Mouse (Mus musculus) ovary, postnatal 36 days (tissue): ENCODE data around the gene Scg5.
A peak's percentile ranks its signal among the peaks of the same experiment; 100 is the strongest.

Source experiments
- DNase-seq: peaks from one replicate; pipeline ENCODE4 v3.0.0; 2022; ENCODE audit warnings: low spot score, mixed read lengths

The Scg5 gene

DNA sequence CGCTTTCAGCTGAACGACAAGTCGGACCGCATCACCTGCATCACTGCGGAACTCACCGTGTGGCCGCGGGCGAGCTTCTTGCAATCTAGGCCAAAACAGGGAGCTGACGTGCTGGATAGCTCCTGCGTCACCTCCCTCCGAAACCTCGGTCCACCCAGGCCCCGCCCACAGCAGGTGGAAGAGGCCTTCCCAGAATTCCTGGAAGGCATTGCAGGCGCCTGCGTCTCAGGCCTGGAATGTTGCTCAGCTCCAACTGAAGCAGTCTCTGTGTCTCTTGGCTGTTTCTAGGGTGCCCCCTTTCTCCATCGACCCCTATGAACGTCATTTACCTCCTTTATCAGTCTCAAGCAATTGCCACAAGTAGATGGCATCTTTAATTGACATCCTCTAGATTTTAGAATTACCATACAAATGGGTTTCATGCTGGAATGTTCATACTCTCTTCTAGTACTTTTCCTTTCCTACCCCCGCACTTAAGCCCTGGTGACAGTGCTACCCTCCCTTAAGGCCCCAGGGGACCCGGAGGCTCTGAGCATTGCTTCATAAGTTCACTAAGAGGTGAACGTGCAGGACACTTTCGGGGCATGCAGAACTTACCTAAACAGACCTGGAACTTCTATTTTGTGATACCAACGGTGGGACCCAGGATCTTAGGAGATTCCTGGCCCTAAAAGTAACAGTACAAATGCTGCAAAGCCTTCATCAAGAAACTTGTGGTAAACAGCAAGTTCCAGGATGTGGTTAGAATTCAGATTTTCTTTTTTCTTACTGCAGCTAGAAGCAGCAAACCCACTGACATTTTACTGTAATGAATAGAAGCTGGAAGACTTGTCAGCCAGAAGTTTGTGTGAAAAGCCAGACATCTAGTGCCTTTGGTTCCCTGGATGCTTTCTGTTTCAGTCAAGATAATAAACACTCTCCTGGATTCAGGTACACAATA lies at the start of gene Scg5:
TSS of gene Scg5 (minus strand) at position 179 of the 940 bp plus-strand sequence.
- peak; percentile 61 for DNase-seq

DNA sequence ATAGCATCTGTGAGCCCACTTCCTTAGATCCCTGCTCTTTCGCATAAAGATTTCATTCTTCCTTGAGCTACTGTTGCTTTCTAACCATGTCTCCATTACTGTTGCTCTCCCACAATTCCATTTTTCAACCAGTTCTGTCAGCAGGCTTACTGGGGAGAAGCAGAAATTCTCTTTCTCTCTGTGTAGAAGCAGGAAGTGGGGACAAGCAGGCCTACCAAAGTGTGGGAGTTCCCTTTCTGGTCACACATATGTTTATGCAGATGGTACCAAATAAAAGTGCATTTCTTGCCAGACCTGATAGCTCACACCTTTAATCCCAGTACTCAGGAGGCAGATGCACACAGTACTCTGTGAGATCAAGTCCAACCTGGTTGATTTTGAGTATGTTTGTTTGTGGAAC lies 41.2 kb upstream of the Scg5 start:
- DNase-seq, result no peak

DNA sequence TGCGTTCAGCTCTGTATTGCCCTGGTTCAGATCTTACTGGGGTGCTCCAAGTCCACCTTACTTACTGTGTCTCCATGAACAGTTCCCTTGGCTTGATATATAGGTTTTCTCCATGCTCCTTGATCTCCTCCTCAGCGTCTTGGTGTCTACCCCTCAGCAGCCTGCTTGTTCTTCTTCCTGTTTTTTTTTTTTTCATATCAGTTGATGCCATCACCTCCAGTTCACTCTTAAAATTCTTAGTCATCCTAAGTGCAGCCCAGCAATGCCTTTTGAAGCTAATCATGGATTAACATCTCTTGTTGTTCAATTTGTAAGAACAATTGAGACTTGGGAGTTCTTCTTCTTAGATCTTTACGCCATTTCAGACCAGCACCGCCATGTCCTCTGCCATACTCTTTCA lies 39.5 kb upstream of the Scg5 start:
- DNase-seq, result no peak

DNA sequence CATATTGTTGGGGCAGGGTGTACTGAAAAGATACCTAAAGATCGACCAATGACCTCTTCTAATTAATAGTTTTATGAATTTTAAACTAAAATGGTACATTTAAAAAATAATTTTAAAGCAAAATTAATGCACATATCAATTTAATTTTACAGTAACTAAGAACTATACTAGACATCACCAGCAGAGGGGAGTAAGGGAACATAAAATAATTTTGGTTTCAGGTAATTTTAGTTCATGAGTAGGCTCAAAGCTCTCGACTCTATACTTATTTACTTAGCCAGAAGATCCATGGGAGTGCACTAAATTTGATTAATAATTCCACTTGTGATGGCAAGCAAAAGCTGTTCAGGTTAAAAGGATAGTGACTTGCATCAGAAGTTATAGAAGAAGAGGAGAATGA lies 37.2 kb upstream of the Scg5 start:
- no peak for DNase-seq

DNA sequence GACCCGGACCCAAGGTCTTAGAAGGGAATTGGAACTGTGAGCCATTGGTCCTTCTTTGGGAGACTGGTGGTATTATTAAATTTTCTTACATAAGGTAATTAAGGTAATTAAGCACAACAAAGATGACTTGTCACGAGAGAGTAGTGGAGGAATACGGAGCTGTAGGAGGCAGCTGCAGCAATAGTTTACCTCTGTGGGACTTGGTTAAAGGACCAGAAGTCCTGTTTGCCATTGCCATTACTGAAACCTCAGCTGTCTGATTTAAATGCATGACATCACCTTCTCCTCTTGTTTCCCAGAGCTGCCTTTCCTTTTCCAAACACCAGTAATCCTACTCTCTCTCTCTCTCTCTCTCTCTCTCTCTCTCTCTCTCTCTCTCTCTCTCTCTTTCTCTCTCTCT lies 20.2 kb upstream of the Scg5 start:
- DNase-seq, result no peak

DNA sequence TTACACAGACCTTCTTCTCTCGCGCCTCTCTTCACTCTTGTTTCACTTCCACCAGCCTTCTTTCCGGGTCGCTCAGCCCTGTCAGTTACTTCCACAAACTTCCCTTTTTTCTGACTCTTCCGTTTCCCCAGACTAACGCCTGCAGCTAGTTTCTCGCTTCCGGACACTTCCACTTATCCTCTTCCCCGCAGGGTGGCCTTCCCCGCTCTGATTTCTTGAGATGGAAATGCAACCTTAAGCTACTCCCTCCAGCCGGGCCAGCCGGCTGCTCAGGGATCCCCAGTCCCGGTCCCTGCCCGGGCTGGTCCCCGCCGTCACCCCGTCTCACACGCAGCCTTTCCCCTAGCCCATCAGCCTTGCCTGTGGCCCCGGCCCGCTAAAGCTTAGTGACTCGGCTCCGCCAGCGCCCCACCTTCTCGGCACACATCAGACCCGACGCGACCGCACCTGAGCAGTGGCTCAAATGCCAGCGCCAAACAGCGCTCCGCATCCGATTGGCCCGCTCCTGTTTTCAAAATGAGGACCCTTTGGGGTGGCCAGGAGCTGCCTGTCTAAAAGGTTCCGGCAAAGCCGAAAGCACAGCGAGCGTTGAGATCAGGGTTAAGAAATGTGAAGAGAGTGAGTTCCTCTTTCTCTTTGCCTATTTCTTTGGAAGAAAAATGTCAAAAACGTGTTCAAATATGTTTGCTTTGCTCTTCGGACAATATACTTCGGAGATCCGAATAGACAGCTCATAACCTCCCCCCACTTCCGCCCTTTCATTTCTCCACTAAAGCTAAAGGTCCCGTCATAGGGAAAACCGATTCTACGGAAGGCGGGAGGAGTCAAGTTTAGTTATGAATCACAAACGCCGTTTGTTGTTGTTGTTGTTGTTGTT lies 19.6 kb upstream of the Scg5 start, which contains the start of gene Arhgap11a:
TSS of gene Arhgap11a (minus strand) at position 417 of the 877 bp plus-strand sequence.
- DNase-seq, result peak; percentile 87

DNA sequence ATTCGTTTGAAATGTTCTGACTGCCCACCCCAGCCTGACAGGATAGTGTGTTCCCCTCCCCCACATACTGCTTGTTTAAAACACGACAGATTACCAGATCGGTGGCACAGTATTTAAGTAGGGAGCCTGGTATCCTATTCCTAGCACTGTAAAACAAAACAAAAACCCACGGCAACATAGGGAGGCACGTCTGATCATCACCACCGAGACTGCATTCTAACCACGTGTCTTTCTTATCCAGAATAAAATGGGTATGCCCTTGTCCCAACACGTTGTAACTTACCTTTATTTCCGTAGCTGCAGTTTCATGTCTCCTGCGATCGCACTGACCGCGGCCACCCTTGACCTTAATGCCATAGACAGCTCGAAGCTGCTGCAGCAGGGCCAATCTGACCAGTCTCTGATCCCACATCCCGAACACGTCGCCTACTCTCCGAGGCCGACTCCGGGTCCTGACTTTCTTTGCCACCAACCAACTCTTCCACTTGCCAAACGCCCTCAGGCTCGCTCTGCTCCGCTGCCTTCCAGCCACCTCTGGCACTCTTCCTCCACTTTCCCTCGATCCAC lies 18.8 kb upstream of the Scg5 start:
- no peak for DNase-seq

DNA sequence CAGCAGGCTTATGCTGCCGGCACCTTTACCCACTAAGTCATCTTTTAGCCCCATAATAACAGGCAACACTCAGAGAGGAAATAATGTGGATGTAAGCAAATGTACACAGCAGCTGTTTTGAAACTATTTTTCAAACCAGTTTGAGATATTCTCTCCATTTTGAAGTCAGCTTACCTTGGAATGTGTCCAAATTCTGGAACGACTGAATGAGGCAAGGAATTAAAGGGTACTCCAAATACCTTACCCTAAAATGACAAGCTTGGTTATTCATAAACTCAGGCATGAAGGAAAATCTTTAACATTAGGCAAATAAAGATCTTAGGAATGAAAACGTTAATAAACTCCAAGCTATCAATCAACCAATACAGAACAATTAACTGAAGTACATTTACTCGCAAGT lies 16.2 kb upstream of the Scg5 start:
- no peak for DNase-seq

DNA sequence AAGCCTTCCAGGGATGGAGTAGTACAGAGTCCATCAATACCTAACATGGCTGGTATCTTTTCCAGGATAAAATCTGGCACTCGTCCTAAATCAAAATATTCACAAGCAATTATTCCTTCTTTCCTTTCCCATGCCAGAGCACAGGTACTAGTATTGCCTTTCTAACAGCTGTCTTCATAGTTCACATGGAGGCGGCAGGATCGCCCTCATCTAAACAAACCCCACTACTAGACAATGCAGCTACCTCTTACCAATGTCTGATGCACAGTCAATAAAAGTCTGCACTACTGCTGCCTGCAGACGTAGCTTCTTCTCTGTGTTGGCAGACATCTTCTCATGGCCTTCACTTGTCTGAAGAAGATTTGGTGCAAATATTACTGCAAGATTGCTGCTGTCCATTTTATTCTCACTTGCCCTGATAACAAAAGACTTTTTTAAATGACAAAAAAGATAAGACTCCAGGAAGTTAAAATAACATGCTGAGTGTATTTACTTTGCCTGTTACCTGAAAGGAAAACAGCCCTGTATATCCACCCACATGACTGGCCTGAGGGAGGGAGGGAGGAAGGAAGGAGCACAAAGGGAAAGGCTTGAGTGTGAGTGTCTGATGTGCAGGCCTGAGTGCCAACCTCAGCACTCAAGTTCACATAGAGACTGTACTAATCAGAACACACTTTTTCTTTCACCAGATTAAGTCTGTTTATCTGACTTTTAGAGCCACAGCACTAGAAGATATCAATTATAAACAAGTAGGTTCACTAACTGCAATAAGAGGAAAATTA lies 12.9 kb upstream of the Scg5 start:
- DNase-seq, result no peak

DNA sequence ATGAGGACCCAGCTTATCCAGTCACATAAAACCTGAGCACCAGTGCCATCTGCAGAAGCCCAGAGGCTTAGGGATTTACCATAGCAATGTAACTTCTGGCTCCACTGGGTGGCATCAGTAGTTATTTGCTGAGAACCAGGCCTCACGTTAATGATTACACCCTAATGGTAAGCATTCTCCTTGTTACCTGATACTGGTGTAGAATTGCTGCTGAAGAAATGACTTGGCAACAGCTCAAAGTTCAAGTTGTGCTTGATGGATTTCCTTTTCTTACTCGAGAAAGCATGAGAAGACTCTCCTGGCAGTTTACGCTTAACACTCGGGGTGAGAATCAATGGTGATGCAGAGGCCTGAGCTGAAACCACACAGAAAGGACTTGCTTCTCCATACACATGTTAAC lies 10.6 kb upstream of the Scg5 start:
- no peak for DNase-seq

DNA sequence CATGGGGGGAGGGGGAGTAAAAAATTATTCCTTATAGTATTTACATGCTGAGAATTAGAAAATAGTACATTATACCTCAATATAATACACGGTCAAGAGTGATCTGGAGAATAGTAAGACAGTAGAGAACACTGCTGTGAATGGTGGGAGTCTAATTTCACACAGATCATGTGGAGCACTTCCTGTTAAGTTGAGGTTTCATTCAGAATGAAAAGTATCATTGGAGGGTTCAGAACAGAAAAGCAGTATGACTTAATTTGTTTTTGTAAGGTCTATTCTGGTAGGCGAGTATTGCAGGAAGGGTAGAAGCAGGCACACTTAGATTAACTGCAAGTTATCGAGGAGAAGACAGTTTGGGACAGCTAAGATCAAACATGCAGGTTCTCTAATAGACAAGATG lies 6.3 kb upstream of the Scg5 start:
- DNase-seq, result no peak

DNA sequence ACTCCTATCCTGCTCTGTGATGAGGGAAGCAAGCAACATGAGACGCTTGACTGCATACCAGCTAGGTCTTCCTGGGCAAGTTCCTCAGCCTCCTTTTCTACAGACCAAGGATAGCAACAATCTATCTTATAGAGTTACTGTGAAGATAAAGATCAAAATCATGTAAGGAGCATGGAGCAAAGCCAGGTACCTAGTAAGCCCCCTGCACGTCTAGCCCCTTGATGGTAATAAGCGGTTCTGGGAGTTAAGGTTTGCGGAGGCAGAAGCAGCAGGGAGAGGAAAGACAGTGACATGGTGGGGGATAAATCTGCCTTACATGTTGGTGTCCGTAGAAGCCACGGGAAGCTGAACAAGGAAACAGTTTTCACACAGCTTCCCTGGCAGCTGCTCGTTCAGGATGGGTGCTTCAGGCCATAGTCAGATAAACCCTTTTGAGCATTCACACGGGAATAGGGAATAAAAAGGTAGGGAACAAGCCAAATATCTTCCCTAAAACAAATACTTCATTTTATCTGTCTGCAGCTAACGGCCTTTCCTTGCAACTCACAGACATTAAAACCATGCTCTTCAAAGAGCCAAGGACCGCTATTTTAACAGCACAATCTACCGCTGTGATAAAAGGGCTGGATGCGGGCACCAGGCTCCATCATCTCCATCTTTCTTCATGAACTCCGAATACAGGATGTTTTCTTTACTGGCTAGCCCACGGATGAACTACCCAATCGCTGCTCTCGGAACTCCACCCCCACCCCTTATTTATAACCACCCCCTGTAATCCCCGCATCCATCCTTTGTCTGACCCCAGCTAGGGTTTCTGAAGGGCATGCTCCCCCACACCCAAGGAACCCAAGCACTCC lies 607 bp downstream of the Scg5 start:
- no peak for DNase-seq

DNA sequence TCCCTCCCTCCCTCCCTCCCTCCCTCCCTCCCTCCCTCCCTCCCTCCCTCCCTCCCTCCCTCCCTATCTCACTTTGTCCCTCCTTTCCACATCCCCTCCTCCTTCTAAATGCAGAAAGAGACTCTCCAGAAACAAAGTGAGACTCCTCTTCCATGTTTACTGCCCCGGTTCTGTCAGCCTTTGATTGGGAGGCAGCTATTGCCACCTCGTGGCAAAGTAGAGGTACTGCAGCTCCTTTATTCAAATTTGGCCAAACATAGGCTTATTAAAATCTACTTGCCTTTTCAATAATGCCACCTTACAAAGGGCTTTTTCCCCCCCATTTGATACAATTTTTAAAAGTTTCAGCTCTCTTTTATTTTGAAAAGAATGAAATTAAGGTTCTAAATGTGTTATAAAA lies 5.0 kb downstream of the Scg5 start:
- DNase-seq, result peak; percentile 21

DNA sequence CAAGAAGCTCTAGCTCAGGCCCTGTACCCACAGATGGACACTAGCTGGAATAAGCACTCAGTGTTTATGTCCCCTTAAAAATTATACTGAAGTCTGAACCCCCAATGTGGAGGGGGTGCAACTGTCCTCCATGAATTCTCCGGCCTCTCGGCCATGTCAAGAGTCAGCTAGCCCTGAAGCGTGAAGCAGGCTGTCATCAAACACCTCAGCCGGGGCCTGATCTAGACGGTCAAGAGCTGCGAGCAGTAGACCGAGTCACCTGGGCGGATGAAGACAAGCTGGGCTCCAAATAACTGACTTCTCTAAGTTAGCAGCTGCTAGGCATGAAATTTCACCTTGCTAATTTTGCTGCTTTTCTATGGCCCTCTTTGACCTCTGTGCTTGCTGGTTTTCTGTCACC lies 6.6 kb downstream of the Scg5 start:
- no peak for DNase-seq

DNA sequence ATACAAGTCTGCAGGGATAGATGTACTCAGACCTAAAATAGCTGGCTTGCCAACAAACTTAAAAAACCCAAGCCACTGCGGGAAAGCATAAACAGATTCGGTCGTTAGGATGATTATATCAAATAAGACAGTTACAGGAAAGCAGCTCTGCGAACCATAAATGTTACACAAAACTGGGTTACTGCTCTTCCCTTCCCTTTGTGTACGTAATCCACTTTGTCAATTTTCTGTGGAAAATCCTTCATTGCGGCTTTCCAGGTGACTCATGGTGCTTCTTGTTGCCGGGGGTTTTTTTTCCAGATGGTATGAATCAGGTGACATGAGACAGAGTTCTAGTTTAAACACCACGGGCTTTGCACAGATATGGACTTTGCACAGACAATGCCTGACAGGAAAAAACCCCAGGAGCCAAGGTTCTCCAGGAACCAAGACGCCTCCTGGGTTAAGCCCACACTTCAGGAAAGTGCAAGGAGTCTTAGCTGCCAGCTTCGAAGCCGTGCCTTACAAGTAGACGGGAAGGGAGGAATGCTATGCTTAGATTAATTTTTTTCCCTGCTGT lies 7.7 kb downstream of the Scg5 start:
- no peak for DNase-seq

DNA sequence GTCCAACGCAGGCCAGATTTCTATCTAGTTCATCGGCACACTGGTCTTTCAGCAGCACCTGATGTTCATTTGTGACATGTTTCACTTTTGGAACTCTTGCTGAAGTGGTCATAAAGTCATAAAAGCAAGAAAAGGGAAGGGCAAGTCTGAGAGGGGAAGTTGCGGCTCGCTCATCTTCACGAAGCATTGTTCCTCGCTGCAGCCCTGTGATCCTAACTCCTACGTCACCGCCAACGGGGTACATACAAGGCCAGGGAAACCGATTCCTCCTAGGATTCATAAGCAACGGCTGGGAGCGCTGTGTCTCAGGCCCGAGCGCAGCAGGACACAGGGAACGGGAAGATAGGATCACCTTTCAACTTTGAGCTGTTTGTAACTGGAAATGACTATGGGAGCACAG lies 8.8 kb downstream of the Scg5 start:
- DNase-seq, result no peak

DNA sequence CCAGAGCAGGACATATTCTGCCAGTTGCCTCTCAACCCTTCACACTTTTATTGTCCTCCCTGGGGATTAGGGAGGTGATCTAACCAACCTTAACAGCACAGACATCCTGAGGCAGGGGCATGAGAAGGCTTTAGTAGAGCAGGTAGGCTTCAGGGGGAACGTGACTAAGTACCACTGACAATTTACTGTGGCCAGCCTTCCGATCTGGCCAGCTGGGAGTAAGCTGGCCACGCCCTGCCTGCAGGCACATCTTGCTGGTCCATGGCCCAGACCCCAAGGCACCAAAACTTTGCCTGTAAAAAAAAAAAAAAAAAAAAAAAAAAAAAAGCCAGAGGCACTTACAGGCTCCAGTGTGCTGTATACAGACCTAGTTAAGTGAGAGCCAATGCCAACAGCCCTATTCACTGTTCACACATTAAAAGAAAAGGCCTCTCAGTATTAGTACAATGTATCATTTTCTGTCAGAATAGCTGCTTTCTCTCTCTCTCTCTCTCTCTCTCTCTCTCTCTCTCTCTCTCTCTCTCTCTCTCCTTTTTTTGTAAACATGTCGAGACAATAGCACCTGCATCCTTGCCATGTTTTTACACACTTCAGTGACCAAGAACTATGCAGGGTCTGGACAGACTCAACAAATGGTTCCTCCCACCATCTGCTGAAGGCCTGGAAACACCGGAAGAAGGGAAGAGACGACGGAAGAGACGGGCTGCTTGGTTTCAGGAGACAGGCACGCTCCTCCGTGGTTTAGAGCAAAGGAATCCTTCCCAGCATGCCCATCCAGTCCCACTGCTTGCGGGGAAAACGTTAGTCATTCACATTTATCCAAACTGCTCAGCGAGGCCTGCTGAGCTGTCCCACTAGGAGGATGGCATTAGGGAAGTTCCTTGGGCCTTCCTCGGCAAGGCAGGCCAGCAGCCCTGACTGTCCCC lies 11.0 kb downstream of the Scg5 start:
- DNase-seq, result no peak

DNA sequence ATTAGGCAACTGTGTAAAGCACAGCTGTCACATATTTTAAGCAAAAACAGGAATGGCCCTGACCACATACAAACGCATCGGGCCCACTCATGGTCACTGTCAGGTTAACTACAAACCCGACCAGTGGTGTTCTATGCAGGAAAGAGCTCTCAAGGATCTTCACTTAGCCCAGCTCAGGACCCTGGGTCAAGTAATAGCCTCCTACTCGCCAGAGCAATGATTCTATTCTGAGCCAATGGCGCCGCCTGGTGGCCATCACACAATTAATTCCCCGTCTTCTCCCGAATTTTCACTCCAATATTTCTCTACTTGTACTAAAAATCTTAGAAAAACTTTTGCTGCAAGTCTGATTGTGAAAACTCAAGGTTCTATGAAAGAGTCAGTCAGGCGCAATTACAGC lies 21.3 kb downstream of the Scg5 start:
- DNase-seq, result peak; percentile 79

DNA sequence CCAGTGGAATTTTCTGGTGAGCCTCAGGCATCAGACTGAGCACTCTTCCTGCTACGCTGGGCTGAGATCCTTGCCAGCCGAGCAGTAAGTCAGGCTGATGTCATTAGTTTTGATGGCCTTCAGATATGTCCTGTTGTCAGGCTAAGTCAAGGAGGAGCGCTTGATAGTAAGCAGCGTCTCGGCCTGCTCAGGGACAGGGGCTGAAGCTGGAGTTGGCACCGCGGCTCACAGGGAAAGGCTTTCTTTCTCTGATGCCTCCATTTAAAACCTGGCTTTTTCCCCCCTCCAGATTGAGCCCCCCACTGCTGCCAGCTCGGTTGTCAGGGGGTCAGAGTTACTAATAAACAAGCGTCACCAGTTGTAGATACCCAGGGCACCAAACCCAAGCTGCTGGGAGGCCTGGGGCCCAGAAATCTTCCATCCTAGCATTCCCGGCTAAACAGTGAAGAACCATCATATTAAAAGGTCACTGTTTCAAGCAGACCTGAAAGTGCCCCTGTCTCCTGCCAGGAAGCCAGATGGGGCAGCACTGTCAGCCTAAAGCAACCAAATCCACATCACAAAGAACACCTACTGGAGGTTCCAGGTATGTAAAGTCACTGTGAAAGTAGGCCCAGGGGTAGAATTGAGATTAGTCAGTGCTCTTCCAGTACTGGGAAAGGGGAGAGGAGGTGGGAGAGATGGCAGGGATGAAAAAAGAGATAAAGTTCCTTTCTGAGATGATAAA lies 21.9 kb downstream of the Scg5 start:
- DNase-seq, result peak; percentile 36
